Mouse (Mus musculus): ENCODE measurements at regions not wholly inside any gene's neighbourhood (a gene's known extent, or its start where the extent isn't known, plus 50 kb on each side); places are given as distances from the start of the nearest gene placed in this dataset.

DNA sequence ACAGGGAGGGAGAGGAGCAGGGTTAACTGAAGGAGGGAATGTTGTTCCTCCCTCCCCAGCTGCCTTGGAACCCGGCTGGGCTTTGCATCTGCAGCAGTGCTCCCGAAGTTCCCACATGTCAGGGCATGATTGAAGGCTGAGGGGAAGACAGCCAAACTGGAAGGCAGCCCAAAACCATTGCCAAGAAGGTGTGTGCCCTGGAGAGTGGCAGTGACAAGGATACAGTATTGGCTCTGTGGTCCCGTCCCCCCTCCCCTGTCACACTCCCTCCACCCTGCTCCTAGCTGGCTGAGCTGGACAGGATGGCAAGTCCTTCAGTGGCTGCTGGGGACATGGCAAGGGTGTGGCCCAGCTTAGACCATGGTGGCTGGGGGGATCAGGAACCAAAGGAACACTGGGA is 79.1 kb downstream of the Cyp26b1 start:
- H3K4me3 ChIP-seq (replicated peaks; ENCODE audit: low read length) = no peak overlapping the region
- H3K27ac ChIP-seq (ENCODE audit: low read length) = no peak overlapping the region
- no peaks in the 10 kb centered on the region for H3K4me1 ChIP-seq (replicated peaks; ENCODE audit: control insufficient read depth, insufficient read depth, low read length)
- H3K36me3 ChIP-seq (ENCODE audit: control insufficient read depth, insufficient read depth) = no peaks in the 10 kb centered on the region
- no peak overlapping the region for H3K9ac ChIP-seq (replicated peaks; ENCODE audit: low read depth, low read length)
- WGBS = 41% methylated on average over 3 of the region's 3 CpGs
- peak; percentile 50; the same call in 1 of the 2 replicates for ATAC-seq
- no peaks in the 10 kb centered on the region for H3K9me3 ChIP-seq (ENCODE audit: control insufficient read depth, low read length)
- no peaks in the 10 kb centered on the region for H3K27me3 ChIP-seq (replicated peaks; ENCODE audit: control insufficient read depth, insufficient read depth, low read length)
- no peak overlapping the region for H3K4me2 ChIP-seq (ENCODE audit: low read length)

DNA sequence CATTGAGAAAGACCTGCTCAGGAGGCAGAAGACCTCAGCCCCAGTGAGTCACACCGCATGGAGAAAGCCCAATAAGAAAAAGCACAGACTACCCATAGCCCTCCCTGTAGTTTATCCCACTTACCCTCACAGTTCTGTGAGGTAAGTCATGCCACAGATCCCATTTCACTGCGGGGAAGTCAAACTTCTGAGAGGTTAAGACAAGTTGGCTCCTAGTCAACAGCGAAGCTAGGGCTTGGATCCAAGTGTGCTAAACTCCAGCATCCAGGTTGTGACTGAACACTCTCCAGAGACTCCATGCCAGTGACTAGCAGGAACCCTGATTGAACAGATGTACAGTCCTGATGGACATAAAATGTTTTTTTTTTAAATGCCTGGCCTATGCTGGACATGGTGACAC is 85.1 kb downstream of the Cyp26b1 start:
- WGBS = 92% methylated on average over 3 of the region's 3 CpGs
- no peak for ATAC-seq
- Histone ChIP-seq H3K9ac (replicated peaks; ENCODE audit: low read depth, low read length) (no peak overlapping the region), H3K27me3 (replicated peaks; ENCODE audit: control insufficient read depth, insufficient read depth, low read length) (no peaks in the 10 kb centered on the region), H3K4me3 (replicated peaks; ENCODE audit: low read length) (no peak overlapping the region), H3K36me3 (ENCODE audit: control insufficient read depth, insufficient read depth) (no peaks in the 10 kb centered on the region), H3K4me1 (replicated peaks; ENCODE audit: control insufficient read depth, insufficient read depth, low read length) (no peaks in the 10 kb centered on the region), H3K27ac (ENCODE audit: low read length) (no peak overlapping the region), H3K9me3 (ENCODE audit: control insufficient read depth, low read length) (no peaks in the 10 kb centered on the region), H3K4me2 (ENCODE audit: low read length) (no peak overlapping the region)

DNA sequence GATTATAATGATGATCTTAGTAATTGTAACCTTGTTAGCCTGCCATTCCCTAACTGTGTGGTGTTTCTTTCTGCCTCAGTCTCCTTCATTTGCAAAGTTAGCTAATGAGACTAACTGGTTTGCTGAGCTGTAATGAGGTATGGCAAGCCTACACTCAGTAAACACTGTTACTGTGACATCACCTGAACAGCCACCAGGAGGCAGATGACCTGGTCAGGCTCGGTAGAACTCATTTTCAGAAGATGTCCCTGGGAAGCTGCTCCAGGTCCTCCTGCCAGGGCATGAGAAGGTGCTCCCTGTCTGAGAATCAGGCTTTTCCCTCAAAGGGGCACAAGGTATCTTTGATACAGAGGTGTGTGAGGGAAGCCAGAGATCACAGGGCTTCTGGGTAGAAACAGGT is 87.0 kb downstream of the Cyp26b1 start:
- no peak for ATAC-seq
- WGBS = 35% methylated on average over 1 of the region's 1 CpGs

DNA sequence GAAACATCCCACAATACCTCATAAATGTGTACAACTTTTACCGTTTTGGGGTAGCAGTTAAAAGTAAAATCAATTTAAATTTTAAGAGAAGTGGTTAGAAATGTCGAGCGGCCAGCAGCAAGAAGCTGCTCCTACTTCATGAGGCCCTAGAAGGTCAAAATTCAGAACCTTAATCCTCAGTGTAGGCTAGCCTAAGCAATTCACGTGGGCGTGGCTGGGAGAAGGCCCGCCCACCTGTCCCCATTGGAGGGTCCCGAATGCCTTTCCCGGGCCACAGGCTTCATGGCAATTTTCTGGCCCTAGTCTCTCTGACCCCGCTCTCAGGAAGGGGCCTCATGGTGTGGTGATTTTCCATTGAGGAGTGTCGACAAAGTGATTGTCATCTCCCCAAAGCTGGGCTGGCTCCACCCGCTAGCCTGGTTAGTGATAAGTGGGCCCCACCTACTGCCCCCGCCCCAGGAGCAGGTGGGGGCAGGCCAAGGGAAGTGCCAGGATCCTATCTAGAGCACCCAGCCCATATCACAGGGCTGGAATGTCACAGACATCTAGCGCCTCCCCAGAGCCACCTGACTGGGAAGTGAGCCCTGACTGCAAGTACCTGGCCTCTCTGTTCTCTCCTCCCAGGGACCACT is 93.3 kb downstream of the Cyp26b1 start:
- WGBS = 52% methylated on average over 13 of the region's 13 CpGs
- Histone ChIP-seq H3K9me3 (ENCODE audit: control insufficient read depth, low read length) (no peaks in the 10 kb centered on the region), H3K4me3 (replicated peaks; ENCODE audit: low read length) (no peak overlapping the region), H3K27me3 (replicated peaks; ENCODE audit: control insufficient read depth, insufficient read depth, low read length) (no peaks in the 10 kb centered on the region), H3K4me1 (replicated peaks; ENCODE audit: control insufficient read depth, insufficient read depth, low read length) (no peaks in the 10 kb centered on the region), H3K4me2 (ENCODE audit: low read length) (no peak overlapping the region), H3K27ac (ENCODE audit: low read length) (no peak overlapping the region), H3K9ac (replicated peaks; ENCODE audit: low read depth, low read length) (no peak overlapping the region), H3K36me3 (ENCODE audit: control insufficient read depth, insufficient read depth) (no peaks in the 10 kb centered on the region)
- no peak for ATAC-seq

More for the DNA sequence above, 87.0 kb downstream of the Cyp26b1 start:
- Histone ChIP-seq H3K36me3 (ENCODE audit: control insufficient read depth, insufficient read depth) (no peaks in the 10 kb centered on the region), H3K9ac (replicated peaks; ENCODE audit: low read depth, low read length) (no peak overlapping the region), H3K4me3 (replicated peaks; ENCODE audit: low read length) (no peak overlapping the region), H3K27ac (ENCODE audit: low read length) (no peak overlapping the region), H3K4me2 (ENCODE audit: low read length) (no peak overlapping the region), H3K27me3 (replicated peaks; ENCODE audit: control insufficient read depth, insufficient read depth, low read length) (no peaks in the 10 kb centered on the region), H3K4me1 (replicated peaks; ENCODE audit: control insufficient read depth, insufficient read depth, low read length) (no peaks in the 10 kb centered on the region), H3K9me3 (ENCODE audit: control insufficient read depth, low read length) (no peaks in the 10 kb centered on the region)

DNA sequence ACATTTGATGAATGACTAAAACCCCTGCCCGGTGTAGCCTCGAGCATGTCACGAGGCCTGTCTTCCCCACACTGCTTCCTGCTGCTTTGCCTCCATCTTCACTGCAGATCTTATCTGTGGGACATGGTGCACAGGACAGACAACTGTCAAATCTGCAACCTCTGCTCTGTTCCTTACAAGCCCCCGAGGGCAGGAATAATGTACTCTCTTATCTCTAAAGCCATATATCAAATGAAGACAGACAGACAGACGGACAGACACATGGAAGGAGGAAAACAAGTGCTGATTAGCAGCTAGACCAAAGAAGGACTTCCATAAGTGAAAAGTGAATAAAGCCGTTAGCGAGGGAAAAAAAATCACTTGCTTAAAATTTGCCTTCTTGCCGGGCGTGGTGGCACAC is 95.6 kb downstream of the Cyp26b1 start:
- Histone ChIP-seq H3K9ac (replicated peaks; ENCODE audit: low read depth, low read length) (no peak overlapping the region), H3K4me1 (replicated peaks; ENCODE audit: control insufficient read depth, insufficient read depth, low read length) (no peaks in the 10 kb centered on the region; the same call in 1 of the 2 replicates), H3K9me3 (ENCODE audit: control insufficient read depth, low read length) (no peaks in the 10 kb centered on the region), H3K36me3 (ENCODE audit: control insufficient read depth, insufficient read depth) (no peaks in the 10 kb centered on the region), H3K27ac (ENCODE audit: low read length) (no peak overlapping the region), H3K27me3 (replicated peaks; ENCODE audit: control insufficient read depth, insufficient read depth, low read length) (no peaks in the 10 kb centered on the region), H3K4me3 (replicated peaks; ENCODE audit: low read length) (no peak overlapping the region), H3K4me2 (ENCODE audit: low read length) (no peak overlapping the region)
- ATAC-seq = no peak
- 89% methylated on average over 9 of the region's 9 CpGs for WGBS

DNA sequence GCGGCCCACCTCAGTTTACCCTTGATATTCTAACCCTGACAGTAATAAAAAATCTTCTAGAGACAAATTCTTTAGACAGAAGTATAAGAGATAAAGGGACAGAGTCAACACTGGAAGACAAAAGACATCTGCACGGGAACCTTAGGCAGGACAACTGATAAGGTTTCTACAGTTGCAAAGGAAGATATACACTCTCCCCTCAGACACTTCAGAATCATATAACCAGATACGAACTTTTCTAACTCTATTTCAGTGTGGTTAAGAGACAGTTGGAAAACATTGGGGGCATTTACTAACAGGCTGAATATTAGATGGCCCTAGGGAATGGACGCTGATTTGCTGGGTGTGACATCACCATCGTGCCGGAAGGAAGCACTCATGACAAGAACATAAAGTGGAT is 100.0 kb downstream of the Cyp26b1 start:
- 95% methylated on average over 6 of the region's 6 CpGs for WGBS

DNA sequence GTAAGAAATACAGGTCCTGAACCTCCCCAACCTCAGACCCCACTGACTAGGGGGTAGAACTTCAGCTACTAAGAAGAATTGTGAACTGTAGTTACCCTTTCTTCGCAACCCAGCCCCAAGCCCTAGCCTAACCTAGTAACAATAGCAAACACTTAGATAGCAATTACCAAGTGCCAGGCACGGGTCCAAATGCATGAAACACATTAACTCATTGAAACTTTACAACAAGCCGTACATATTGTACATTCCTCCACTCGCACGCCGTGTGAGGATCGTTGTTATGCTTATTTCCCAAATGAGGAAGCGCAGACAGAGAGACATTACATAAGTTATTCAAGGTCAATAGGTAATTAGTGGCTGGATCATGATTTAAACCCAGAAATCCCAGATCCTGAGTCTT is 100.5 kb downstream of the Cyp26b1 start:
- Histone ChIP-seq H3K4me1 (replicated peaks; ENCODE audit: control insufficient read depth, insufficient read depth, low read length) (no peaks in the 10 kb centered on the region; the same call in 1 of the 2 replicates), H3K36me3 (ENCODE audit: control insufficient read depth, insufficient read depth) (no peaks in the 10 kb centered on the region), H3K9me3 (ENCODE audit: control insufficient read depth, low read length) (no peaks in the 10 kb centered on the region), H3K27me3 (replicated peaks; ENCODE audit: control insufficient read depth, insufficient read depth, low read length) (no peaks in the 10 kb centered on the region), H3K9ac (replicated peaks; ENCODE audit: low read depth, low read length) (no peak overlapping the region), H3K4me3 (replicated peaks; ENCODE audit: low read length) (no peak overlapping the region), H3K27ac (ENCODE audit: low read length) (no peak overlapping the region), H3K4me2 (ENCODE audit: low read length) (no peak overlapping the region)
- 42% methylated on average over 8 of the region's 8 CpGs for WGBS
- ATAC-seq = no peak

More for the DNA sequence above, 100.0 kb downstream of the Cyp26b1 start:
- Histone ChIP-seq H3K27me3 (replicated peaks; ENCODE audit: control insufficient read depth, insufficient read depth, low read length) (no peaks in the 10 kb centered on the region), H3K36me3 (ENCODE audit: control insufficient read depth, insufficient read depth) (no peaks in the 10 kb centered on the region), H3K4me1 (replicated peaks; ENCODE audit: control insufficient read depth, insufficient read depth, low read length) (no peaks in the 10 kb centered on the region; the same call in 1 of the 2 replicates), H3K27ac (ENCODE audit: low read length) (no peak overlapping the region), H3K9ac (replicated peaks; ENCODE audit: low read depth, low read length) (no peak overlapping the region), H3K9me3 (ENCODE audit: control insufficient read depth, low read length) (no peaks in the 10 kb centered on the region), H3K4me2 (ENCODE audit: low read length) (no peak overlapping the region), H3K4me3 (replicated peaks; ENCODE audit: low read length) (no peak overlapping the region)
- ATAC-seq = no peak

DNA sequence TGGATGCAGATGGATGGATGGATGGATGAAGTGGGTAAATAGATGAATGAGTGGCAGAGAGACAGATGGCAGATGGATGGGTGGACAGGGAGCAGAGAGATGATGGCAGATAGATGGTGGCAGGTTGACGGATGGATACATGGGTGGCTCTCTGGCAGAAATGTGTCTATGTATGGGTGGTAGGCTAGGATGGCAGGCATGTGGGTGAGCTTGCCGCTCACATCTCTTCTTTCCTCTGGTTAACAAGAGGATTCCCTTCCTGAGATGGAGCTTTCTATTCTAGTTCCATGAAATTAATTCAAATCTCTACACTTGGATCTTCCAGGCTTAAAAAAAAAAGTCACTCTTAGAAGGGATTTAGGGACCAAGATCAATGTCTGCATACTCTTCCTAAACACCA is 101.1 kb downstream of the Cyp26b1 start:
- Histone ChIP-seq H3K27me3 (replicated peaks; ENCODE audit: control insufficient read depth, insufficient read depth, low read length) (no peaks in the 10 kb centered on the region), H3K4me1 (replicated peaks; ENCODE audit: control insufficient read depth, insufficient read depth, low read length) (no peaks in the 10 kb centered on the region; the same call in 1 of the 2 replicates), H3K4me2 (ENCODE audit: low read length) (no peak overlapping the region), H3K36me3 (ENCODE audit: control insufficient read depth, insufficient read depth) (no peaks in the 10 kb centered on the region), H3K9ac (replicated peaks; ENCODE audit: low read depth, low read length) (no peak overlapping the region), H3K9me3 (ENCODE audit: control insufficient read depth, low read length) (no peaks in the 10 kb centered on the region), H3K4me3 (replicated peaks; ENCODE audit: low read length) (no peak overlapping the region), H3K27ac (ENCODE audit: low read length) (no peak overlapping the region)
- no peak for ATAC-seq
- 92% methylated on average over 2 of the region's 2 CpGs for WGBS

DNA sequence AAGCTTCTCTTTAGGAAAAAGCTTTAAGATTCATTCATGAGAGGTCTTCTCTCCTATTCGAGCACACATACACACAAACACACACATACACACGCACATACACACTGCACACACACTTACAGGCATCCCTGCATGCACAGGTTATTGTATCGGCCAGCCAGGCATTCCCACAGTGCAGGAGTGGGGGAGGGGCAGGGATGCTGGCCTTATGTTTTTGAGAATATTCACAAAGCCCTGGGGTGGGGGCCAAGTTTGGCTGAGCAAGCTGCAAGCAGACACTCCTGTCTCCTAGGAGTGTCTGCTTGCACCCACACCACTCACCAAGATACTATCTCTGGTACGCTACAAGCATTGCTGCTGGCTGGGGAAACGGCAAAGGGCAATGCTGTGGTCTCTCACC is 102.6 kb downstream of the Cyp26b1 start:
- no peak overlapping the region for H3K4me3 ChIP-seq (replicated peaks; ENCODE audit: low read length)
- no peaks in the 10 kb centered on the region; the same call in 1 of the 2 replicates for H3K4me1 ChIP-seq (replicated peaks; ENCODE audit: control insufficient read depth, insufficient read depth, low read length)
- H3K27ac ChIP-seq (ENCODE audit: low read length) = no peak overlapping the region
- ATAC-seq = no peak
- no peak overlapping the region for H3K4me2 ChIP-seq (ENCODE audit: low read length)
- H3K36me3 ChIP-seq (ENCODE audit: control insufficient read depth, insufficient read depth) = no peaks in the 10 kb centered on the region
- H3K27me3 ChIP-seq (replicated peaks; ENCODE audit: control insufficient read depth, insufficient read depth, low read length) = no peaks in the 10 kb centered on the region
- WGBS = 75% methylated on average over 5 of the region's 5 CpGs
- H3K9ac ChIP-seq (replicated peaks; ENCODE audit: low read depth, low read length) = no peak overlapping the region
- H3K9me3 ChIP-seq (ENCODE audit: control insufficient read depth, low read length) = no peaks in the 10 kb centered on the region

DNA sequence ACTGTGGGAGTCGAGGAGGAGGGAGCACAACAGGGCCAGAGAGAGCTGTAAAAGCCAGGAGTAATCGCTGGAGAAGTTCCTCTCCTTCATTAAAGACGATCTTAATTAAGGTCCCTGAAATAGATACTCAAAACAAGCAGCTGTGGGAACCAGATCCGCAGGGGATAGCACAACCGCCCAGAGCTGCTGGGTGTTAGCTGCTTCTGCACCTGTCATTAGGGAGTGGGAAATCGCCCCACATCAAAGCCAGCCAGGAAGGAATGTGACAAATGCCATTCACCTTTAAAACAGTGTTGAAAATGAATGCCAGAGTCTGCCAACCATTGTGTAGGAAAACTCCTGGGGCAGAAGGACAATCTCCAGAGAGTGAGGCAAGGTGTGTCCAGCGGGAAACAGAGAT is 112.5 kb downstream of the Cyp26b1 start:
- Histone ChIP-seq H3K9me3 (ENCODE audit: control insufficient read depth, low read length) (no peaks in the 10 kb centered on the region), H3K4me2 (ENCODE audit: low read length) (no peak overlapping the region), H3K36me3 (ENCODE audit: control insufficient read depth, insufficient read depth) (no peaks in the 10 kb centered on the region), H3K27me3 (replicated peaks; ENCODE audit: control insufficient read depth, insufficient read depth, low read length) (no peaks in the 10 kb centered on the region), H3K4me1 (replicated peaks; ENCODE audit: control insufficient read depth, insufficient read depth, low read length) (peaks cover 5% of the 10 kb centered on the region; the same call in 1 of the 2 replicates), H3K9ac (replicated peaks; ENCODE audit: low read depth, low read length) (no peak overlapping the region), H3K4me3 (replicated peaks; ENCODE audit: low read length) (no peak overlapping the region), H3K27ac (ENCODE audit: low read length) (no peak overlapping the region)
- WGBS = 37% methylated on average over 7 of the region's 7 CpGs
- no peak for ATAC-seq
